Mouse (Mus musculus): ENCODE measurements around the gene Slc25a1.
"Not testable (repeated sequence)": the region's sequence is repeated elsewhere in the genome, so short reads cannot be mapped to it uniquely, and the experiment has no call there.

Slc25a1 gene

GRCm38 (mm10) chr16:17928087-17928580, at the start of gene Slc25a1:
Slc25a1 (minus strand) TSS chr16:17928219.
- no peak for DNase-seq (ENCODE audit: low read depth, low spot score)

- no peak for DNase-seq (ENCODE audit: low read depth, low spot score)
Observed at GRCm38 (mm10) chr16:17971853-17972252, 43.8 kb upstream of the Slc25a1 start.

GRCm38 (mm10) chr16:17962091-17962490, 34.1 kb upstream of the Slc25a1 start:
- no peak for DNase-seq (ENCODE audit: low read depth, low spot score)

- DNase-seq (ENCODE audit: low read depth, low spot score), result not testable (repeated sequence)
Observed at GRCm38 (mm10) chr16:17956052-17956638, 28.1 kb upstream of the Slc25a1 start.

GRCm38 (mm10) chr16:17951618-17952017, 23.6 kb upstream of the Slc25a1 start:
- no peak for DNase-seq (ENCODE audit: low read depth, low spot score)

GRCm38 (mm10) chr16:17950068-17950467, 22.0 kb upstream of the Slc25a1 start:
- no peak for DNase-seq (ENCODE audit: low read depth, low spot score)

- no peak for DNase-seq (ENCODE audit: low read depth, low spot score)
Observed at GRCm38 (mm10) chr16:17949421-17949877, 21.4 kb upstream of the Slc25a1 start.

- no peak for DNase-seq (ENCODE audit: low read depth, low spot score)
Observed at GRCm38 (mm10) chr16:17945081-17945831, 17.2 kb upstream of the Slc25a1 start.

- DNase-seq (ENCODE audit: low read depth, low spot score), result no peak
Observed at GRCm38 (mm10) chr16:17943466-17943865, 15.4 kb upstream of the Slc25a1 start.

- no peak for DNase-seq (ENCODE audit: low read depth, low spot score)
Observed at GRCm38 (mm10) chr16:17939255-17939751, 11.3 kb upstream of the Slc25a1 start.

GRCm38 (mm10) chr16:17938821-17939220, 10.8 kb upstream of the Slc25a1 start:
- DNase-seq (ENCODE audit: low read depth, low spot score), result no peak

- no peak for DNase-seq (ENCODE audit: low read depth, low spot score)
Observed at GRCm38 (mm10) chr16:17938187-17938586, 10.2 kb upstream of the Slc25a1 start.

GRCm38 (mm10) chr16:17936776-17937175, 8.8 kb upstream of the Slc25a1 start:
- DNase-seq (ENCODE audit: low read depth, low spot score), result no peak

- no peak for DNase-seq (ENCODE audit: low read depth, low spot score)
Observed at GRCm38 (mm10) chr16:17934445-17934910, 6.5 kb upstream of the Slc25a1 start.

GRCm38 (mm10) chr16:17933594-17934444, 5.8 kb upstream of the Slc25a1 start:
- DNase-seq (ENCODE audit: low read depth, low spot score), result no peak

- no peak for DNase-seq (ENCODE audit: low read depth, low spot score)
Observed at GRCm38 (mm10) chr16:17931906-17932460, 4.0 kb upstream of the Slc25a1 start.

- no peak for DNase-seq (ENCODE audit: low read depth, low spot score)
Observed at GRCm38 (mm10) chr16:17929631-17930030, 1.6 kb upstream of the Slc25a1 start.

- DNase-seq (ENCODE audit: low read depth, low spot score), result no peak
Observed at GRCm38 (mm10) chr16:17929211-17929610, 1.2 kb upstream of the Slc25a1 start.

- no peak for DNase-seq (ENCODE audit: low read depth, low spot score)
Observed at GRCm38 (mm10) chr16:17928627-17929104, 647 bp upstream of the Slc25a1 start.

GRCm38 (mm10) chr16:17927351-17928082, 502 bp downstream of the Slc25a1 start:
- DNase-seq (ENCODE audit: low read depth, low spot score), result no peak

- no peak for DNase-seq (ENCODE audit: low read depth, low spot score)
Observed at GRCm38 (mm10) chr16:17922163-17922538, 5.9 kb downstream of the Slc25a1 start.
